Mouse (Mus musculus) lung, adult 2 months (tissue): ENCODE data around the gene Oma1. TPM values are rescaled to one million over a fixed set of nuclear protein-coding genes. Genes with fewer than 3 reads are reported as not detected.

Experiments used
- DNase-seq: peaks from one replicate; pipeline ENCODE4 v3.0.0; 2022
- H3K4me1 ChIP-seq: fragments of 200-500 bp; 2 replicates; pipeline ENCODE4 v1.6.1; 2011; ENCODE audit warnings: low read length; ENCODE audit not compliant: control insufficient read depth, insufficient read depth
- H3K4me3 ChIP-seq: fragments of 200-500 bp; replicated peaks from 2 replicates; pipeline ENCODE3; 2011; ENCODE audit warnings: low read depth, mild to moderate bottlenecking, control low read depth, low read length; ENCODE audit errors: extremely low read depth
- CTCF ChIP-seq: fragments of 200-500 bp; IDR thresholded peaks from 2 replicates; pipeline ENCODE4 v1.5.1; 2011; ENCODE audit warnings: mild to moderate bottlenecking, low read length, control low read depth; ENCODE audit not compliant: insufficient read depth
- POLR2A ChIP-seq: fragments of 200-500 bp; IDR thresholded peaks from 2 replicates; pipeline ENCODE4 v1.6.1; 2011; ENCODE audit warnings: low read depth, mild to moderate bottlenecking, control low read depth, low read length, borderline replicate concordance; ENCODE audit errors: extremely low read depth
- WGBS: fragments of 180-500 bp; shearing (Covaris S2); methylation state at CpG from one replicate; pipeline ENCODE4 v1.1.7; 2018; 5-methylcytosine and 5-hydroxymethylcytosine counted together
- polyA plus RNA-seq: library from polyadenylated mRNA; depleted of rRNA; stranded (reverse); fragments of >200 nt; gene quantifications from 2 replicates; pipeline ENCODE4 v1.2.3, GENCODE M21; 2012; rRNA removed

Oma1 gene
- 9.1 and 12.2 TPM in 2 replicates for polyA plus RNA-seq

- WGBS, result under 1% methylated on average over 58 of the region's 61 CpGs
- Histone ChIP-seq H3K4me1 (peaks cover 5% of the 10 kb centered on the region), H3K4me3 (peak within 1 kb of the TSS; percentile 75)
- TF ChIP-seq CTCF (peak; percentile 75), POLR2A (peak; percentile 35; the same call in 1 of the 2 replicates)
- DNase-seq, result peak; percentile 98
These were observed at the start of gene Oma1 for GRCm38 (mm10) chr4:103313587-103314525. TSS of gene Oma1 (plus strand) at chr4:103313812.

GRCm38 (mm10) chr4:103263812-103264396 lies 49.7 kb upstream of the Oma1 start:
- Histone ChIP-seq H3K4me3 (no peak overlapping the region), H3K4me1 (no peaks in the 10 kb centered on the region)
- TF ChIP-seq CTCF (no peak), POLR2A (no peak)
- DNase-seq, result no peak
- WGBS, result 19% methylated on average over 8 of the region's 8 CpGs

- no peaks in the 10 kb centered on the region for H3K4me1 ChIP-seq
- no peak for DNase-seq
These were observed 48.4 kb upstream of the Oma1 start for GRCm38 (mm10) chr4:103265166-103265565.

GRCm38 (mm10) chr4:103269336-103269735 lies 44.3 kb upstream of the Oma1 start:
- no peak for DNase-seq
- Histone ChIP-seq H3K4me1 (no peaks in the 10 kb centered on the region), H3K4me3 (no peak overlapping the region)
- no peak for TF ChIP-seq POLR2A
- TF ChIP-seq CTCF, result no peak
- 84% methylated on average over 4 of the region's 4 CpGs for WGBS

More at GRCm38 (mm10) chr4:103265166-103265565, 48.4 kb upstream of the Oma1 start:
- 40% methylated on average over 2 of the region's 2 CpGs for WGBS
- TF ChIP-seq CTCF, result no peak
- TF ChIP-seq POLR2A, result no peak
- H3K4me3 ChIP-seq, result no peak overlapping the region

- Histone ChIP-seq H3K4me3 (no peak overlapping the region), H3K4me1 (no peaks in the 10 kb centered on the region)
- 67% methylated on average over 7 of the region's 8 CpGs for WGBS
- no peak for TF ChIP-seq CTCF
- no peak for TF ChIP-seq POLR2A
- DNase-seq, result no peak
These were observed 40.6 kb upstream of the Oma1 start for GRCm38 (mm10) chr4:103273021-103273420.

GRCm38 (mm10) chr4:103288342-103288741 lies 25.3 kb upstream of the Oma1 start:
- Histone ChIP-seq H3K4me3 (no peak overlapping the region), H3K4me1 (no peaks in the 10 kb centered on the region)
- no peak for TF ChIP-seq CTCF
- DNase-seq, result no peak
- WGBS, result 76% methylated on average over 7 of the region's 7 CpGs

- no peak for DNase-seq
- no peaks in the 10 kb centered on the region for H3K4me1 ChIP-seq
- H3K4me3 ChIP-seq, result no peak within 1 kb of the TSS
- 82% methylated on average over 2 of the region's 2 CpGs for WGBS
- TF ChIP-seq CTCF (no peak), POLR2A (no peak)
These were observed 22.8 kb upstream of the Oma1 start, which contains the start of gene 4921539E11Rik for GRCm38 (mm10) chr4:103290763-103291162. TSS of gene 4921539E11Rik (minus strand) at chr4:103290863.

GRCm38 (mm10) chr4:103299342-103299741 lies 14.3 kb upstream of the Oma1 start:
- TF ChIP-seq CTCF (no peak), POLR2A (no peak)
- H3K4me1 ChIP-seq, result no peaks in the 10 kb centered on the region
- WGBS, result 51% methylated on average over 10 of the region's 10 CpGs
- DNase-seq, result no peak
- no peak overlapping the region for H3K4me3 ChIP-seq

GRCm38 (mm10) chr4:103303851-103304250 lies 9.8 kb upstream of the Oma1 start:
- WGBS, result 86% methylated on average over 1 of the region's 1 CpGs
- no peak for DNase-seq
- no peaks in the 10 kb centered on the region for H3K4me1 ChIP-seq

More at GRCm38 (mm10) chr4:103303851-103304250, 9.8 kb upstream of the Oma1 start:
- TF ChIP-seq POLR2A (no peak), CTCF (no peak)
- H3K4me3 ChIP-seq, result no peak overlapping the region
